Mouse (Mus musculus): Measurements from ENCODE around the gene Gucy2c.

- TF ChIP-seq CTCF (IDR thresholded peaks at IDR 0.05; ENCODE audit: extremely low read depth, insufficient read depth, insufficient read length, insufficient replicate concordance) (no peak), POLR2A (IDR thresholded peaks at IDR 0.05; ENCODE audit: low read depth, low read length) (no peak)
These were observed 29.6 kb upstream of the Gucy2c start for GRCm38 (mm10) chr6:136811196-136811595.
